Mouse (Mus musculus): Measurements from ENCODE around the gene Zfp568.

GRCm38 (mm10) chr7:30025358-30025757 lies 41.6 kb downstream of the Zfp568 start:
- TF ChIP-seq CTCF (IDR thresholded peaks at IDR 0.05; ENCODE audit: low read depth, low read length) (no peak), TAL1 (conservative IDR thresholded peaks at IDR 0.05; ENCODE audit: low read depth, low read length) (no peak), GATA1 (IDR thresholded peaks at IDR 0.05; ENCODE audit: borderline replicate concordance, low read length) (no peak), POLR2AphosphoS5 (IDR thresholded peaks at IDR 0.05; ENCODE audit: insufficient replicate concordance, low read depth, low read length) (no peak)

Measured in G1E (cell line).